Mouse (Mus musculus) thymus, postnatal 10 days (tissue): ENCODE results near the gene Fam124b.

Source experiments
- DNase-seq, 2 experiments: peaks; one replicate each; pipeline ENCODE4 v3.0.0; 2021; ENCODE audit warnings: low spot score in 2 of 2

Gene Fam124b

GRCm38 (mm10) chr1:80218268-80218667 is at the start of gene Fam124b:
TSS of gene Fam124b (minus strand) at chr1:80218473.
- DNase-seq = peak; percentile 21 to 28

GRCm38 (mm10) chr1:80260443-80260842 is 42.2 kb upstream of the Fam124b start:
- DNase-seq = no peak

- no peak for DNase-seq
Measured at GRCm38 (mm10) chr1:80258632-80259031, 40.4 kb upstream of the Fam124b start.

- no peak for DNase-seq
Measured at GRCm38 (mm10) chr1:80253309-80253708, 35.0 kb upstream of the Fam124b start.

- DNase-seq = no peak
Measured at GRCm38 (mm10) chr1:80250247-80250646, 32.0 kb upstream of the Fam124b start.

GRCm38 (mm10) chr1:80247131-80247530 is 28.9 kb upstream of the Fam124b start:
- no peak for DNase-seq

- no peak for DNase-seq
Measured at GRCm38 (mm10) chr1:80244123-80244522, 25.9 kb upstream of the Fam124b start.

- DNase-seq = no peak
Measured at GRCm38 (mm10) chr1:80241579-80241978, 23.3 kb upstream of the Fam124b start.

GRCm38 (mm10) chr1:80240017-80240660 is 21.9 kb upstream of the Fam124b start:
- no peak for DNase-seq

- DNase-seq = no peak
Measured at GRCm38 (mm10) chr1:80239481-80239880, 21.2 kb upstream of the Fam124b start.

GRCm38 (mm10) chr1:80236951-80237702 is 18.9 kb upstream of the Fam124b start:
- DNase-seq = no peak

GRCm38 (mm10) chr1:80236126-80236525 is 17.9 kb upstream of the Fam124b start:
- DNase-seq = no peak

- peak in 1 of 2 experiments; percentile 14 for DNase-seq
Measured at GRCm38 (mm10) chr1:80230612-80231011, 12.3 kb upstream of the Fam124b start.

GRCm38 (mm10) chr1:80224839-80225412 is 6.7 kb upstream of the Fam124b start:
- DNase-seq = peak; percentile 10 to 32

- DNase-seq = no peak
Measured at GRCm38 (mm10) chr1:80221151-80221550, 2.9 kb upstream of the Fam124b start.

GRCm38 (mm10) chr1:80213826-80214225 is 4.4 kb downstream of the Fam124b start:
- DNase-seq = no peak

GRCm38 (mm10) chr1:80213146-80213545 is 5.1 kb downstream of the Fam124b start:
- DNase-seq = no peak

- no peak for DNase-seq
Measured at GRCm38 (mm10) chr1:80202314-80202713, 16.0 kb downstream of the Fam124b start.

- no peak for DNase-seq
Measured at GRCm38 (mm10) chr1:80192837-80193236, 25.4 kb downstream of the Fam124b start.

GRCm38 (mm10) chr1:80181414-80181805 is 36.9 kb downstream of the Fam124b start:
- no peak for DNase-seq

- DNase-seq = peak; percentile 19 to 64
Measured at GRCm38 (mm10) chr1:80180767-80181413, 37.4 kb downstream of the Fam124b start.

GRCm38 (mm10) chr1:80180128-80180527 is 38.1 kb downstream of the Fam124b start:
- peak in 1 of 2 experiments; percentile 40 for DNase-seq
